Mouse (Mus musculus) embryonic facial prominence, embryonic 11.5 days (tissue): ENCODE data around the gene Chst8. TPM values are rescaled to one million over a fixed set of nuclear protein-coding genes. Genes with fewer than 3 reads are reported as not detected.

Source experiments
- ATAC-seq: fragments of 200-750 bp; cut with Nextera tagmentation; replicated peaks from 2 replicates; pipeline ENCODE4 v1.8.0; 2017; ENCODE audit warnings: low read depth; ENCODE audit not compliant: insufficient number of reproducible peaks, low FRiP score, low TSS enrichment
- DNase-seq: peaks from one replicate; pipeline ENCODE4 v3.0.0-alpha.2; 2015; ENCODE audit warnings: low spot score
- H3K27ac ChIP-seq: fragments of 300-500 bp; sonication (generic); replicated peaks from 2 replicates; pipeline ENCODE4 v1.5.1; 2014; ENCODE audit warnings: mild to moderate bottlenecking, low read depth, low read length, control low read depth
- H3K27me3 ChIP-seq: fragments of 300-500 bp; sonication (generic); 2 replicates; pipeline ENCODE4 v1.6.1; 2014; ENCODE audit warnings: mild to moderate bottlenecking, low read length, moderate library complexity, mixed read lengths; ENCODE audit not compliant: control insufficient read depth, insufficient read depth
- H3K36me3 ChIP-seq: fragments of 300-500 bp; sonication (generic); replicated peaks from 2 replicates; pipeline ENCODE4 v1.6.1; 2014; ENCODE audit warnings: low read depth, mild to moderate bottlenecking, low read length, moderate library complexity, mixed read lengths; ENCODE audit not compliant: control insufficient read depth, insufficient read depth
- H3K4me1 ChIP-seq: fragments of 300-500 bp; sonication (generic); 2 replicates; pipeline ENCODE4 v1.6.1; 2014; ENCODE audit warnings: low read length, mixed read lengths; ENCODE audit not compliant: control insufficient read depth, insufficient read depth
- H3K4me2 ChIP-seq: fragments of 300-500 bp; sonication (generic); 2 replicates; pipeline ENCODE4 v1.6.1; 2014; ENCODE audit warnings: low read depth, mild to moderate bottlenecking, control low read depth, low read length, moderate library complexity
- H3K4me3 ChIP-seq: fragments of 300-500 bp; sonication (generic); 2 replicates; pipeline ENCODE4 v1.5.1; 2014; ENCODE audit warnings: low read depth, low read length, control low read depth
- H3K9ac ChIP-seq: fragments of 300-500 bp; sonication (generic); replicated peaks from 2 replicates; pipeline ENCODE4 v1.6.1; 2014; ENCODE audit warnings: mild to moderate bottlenecking, control low read depth, low read length
- H3K9me3 ChIP-seq: fragments of 300-500 bp; sonication (generic); replicated peaks from 2 replicates; pipeline ENCODE4 v1.6.1; 2016; ENCODE audit warnings: mild to moderate bottlenecking, low read length, inconsistent platforms, mixed read lengths; ENCODE audit not compliant: control insufficient read depth
- WGBS: fragments of 180-500 bp; shearing (Covaris S2); extraction: QIAGEN DNeasy Blood & Tissue Kit; methylation state at CpG from one replicate; pipeline ENCODE4 v1.1.7; 2014; 5-methylcytosine and 5-hydroxymethylcytosine counted together
- polyA plus RNA-seq: library from polyadenylated mRNA; unstranded; fragments of >200 nt; fragmentation: Nextera tagmentation; extraction: Ambion mirVana; gene quantifications from 2 replicates; pipeline ENCODE4 v1.2.1, GENCODE M21; 2014

Chst8 gene
- polyA plus RNA-seq, 1 experiment from 2014 or later, result 7.6 TPM

GRCm38 (mm10) chr7:34838749-34839148 lies 26.2 kb upstream of the Chst8 start:
- Histone ChIP-seq H3K4me1 (no peaks in the 10 kb centered on the region), H3K36me3 (no peaks in the 10 kb centered on the region), H3K27me3 (no peaks in the 10 kb centered on the region), H3K9ac (no peak overlapping the region), H3K27ac (no peak overlapping the region), H3K4me2 (no peak overlapping the region), H3K4me3 (no peak overlapping the region), H3K9me3 (no peaks in the 10 kb centered on the region)
- no peak for ATAC-seq
- no peak for DNase-seq
- 91% methylated on average over 4 of the region's 4 CpGs for WGBS

- Histone ChIP-seq H3K4me2 (no peak overlapping the region), H3K4me1 (no peaks in the 10 kb centered on the region), H3K27ac (no peak overlapping the region), H3K27me3 (no peaks in the 10 kb centered on the region), H3K9me3 (no peaks in the 10 kb centered on the region), H3K9ac (no peak overlapping the region), H3K4me3 (no peak overlapping the region), H3K36me3 (no peaks in the 10 kb centered on the region)
- no peak for ATAC-seq
- DNase-seq, result no peak
- 90% methylated on average over 4 of the region's 4 CpGs for WGBS
Observed at GRCm38 (mm10) chr7:34838231-34838630, 25.7 kb upstream of the Chst8 start.

GRCm38 (mm10) chr7:34826255-34826909 lies 13.9 kb upstream of the Chst8 start:
- ATAC-seq (no peak), DNase-seq (no peak)
- no peak overlapping the region for H3K4me2 ChIP-seq
- H3K9me3 ChIP-seq, result no peaks in the 10 kb centered on the region
- 34% methylated on average over 3 of the region's 3 CpGs for WGBS
- H3K27ac ChIP-seq, result no peak overlapping the region
- H3K36me3 ChIP-seq, result no peaks in the 10 kb centered on the region
- no peaks in the 10 kb centered on the region for H3K4me1 ChIP-seq
- no peaks in the 10 kb centered on the region for H3K27me3 ChIP-seq
- H3K4me3 ChIP-seq, result no peak overlapping the region
- no peak overlapping the region for H3K9ac ChIP-seq

- Histone ChIP-seq H3K4me2 (no peak overlapping the region), H3K9ac (no peak overlapping the region), H3K4me3 (no peak overlapping the region), H3K27ac (no peak overlapping the region), H3K27me3 (no peaks in the 10 kb centered on the region), H3K4me1 (no peaks in the 10 kb centered on the region), H3K9me3 (no peaks in the 10 kb centered on the region), H3K36me3 (no peaks in the 10 kb centered on the region)
- 91% methylated on average over 9 of the region's 9 CpGs for WGBS
- ATAC-seq (no peak), DNase-seq (no peak)
Observed at GRCm38 (mm10) chr7:34821587-34821986, 9.1 kb upstream of the Chst8 start.

GRCm38 (mm10) chr7:34820554-34820953 lies 8.0 kb upstream of the Chst8 start:
- H3K9me3 ChIP-seq, result no peaks in the 10 kb centered on the region
- no peaks in the 10 kb centered on the region for H3K4me1 ChIP-seq
- no peak overlapping the region for H3K4me3 ChIP-seq
- ATAC-seq (peak; percentile 48; the same call in 1 of the 2 replicates), DNase-seq (peak; percentile 35)
- H3K27ac ChIP-seq, result no peak overlapping the region
- no peak overlapping the region for H3K4me2 ChIP-seq
- H3K27me3 ChIP-seq, result no peaks in the 10 kb centered on the region
- 22% methylated on average over 6 of the region's 6 CpGs for WGBS
- H3K36me3 ChIP-seq, result no peaks in the 10 kb centered on the region
- 0 out of 2 replicates have a peak overlapping the region, but pooled peaks have one; percentile 13 for H3K9ac ChIP-seq

- WGBS, result 88% methylated on average over 18 of the region's 18 CpGs
Observed at GRCm38 (mm10) chr7:34819796-34820195, 7.3 kb upstream of the Chst8 start.

GRCm38 (mm10) chr7:34818660-34819059 lies 6.1 kb upstream of the Chst8 start:
- Histone ChIP-seq H3K27me3 (no peaks in the 10 kb centered on the region; the same call in 1 of the 2 replicates), H3K4me3 (no peak overlapping the region), H3K27ac (no peak overlapping the region), H3K36me3 (no peaks in the 10 kb centered on the region), H3K4me2 (no peak overlapping the region), H3K4me1 (no peaks in the 10 kb centered on the region), H3K9me3 (no peaks in the 10 kb centered on the region), H3K9ac (no peak overlapping the region)
- 71% methylated on average over 5 of the region's 5 CpGs for WGBS
- DNase-seq, result no peak
- ATAC-seq, result no peak

More at GRCm38 (mm10) chr7:34819796-34820195, 7.3 kb upstream of the Chst8 start:
- Histone ChIP-seq H3K4me2 (no peak overlapping the region), H3K27me3 (no peaks in the 10 kb centered on the region), H3K4me3 (no peak overlapping the region), H3K36me3 (no peaks in the 10 kb centered on the region), H3K27ac (no peak overlapping the region), H3K9me3 (no peaks in the 10 kb centered on the region), H3K4me1 (no peaks in the 10 kb centered on the region), H3K9ac (no peak overlapping the region)
- DNase-seq, result no peak
- no peak for ATAC-seq

- Histone ChIP-seq H3K9ac (no peak overlapping the region), H3K9me3 (no peaks in the 10 kb centered on the region), H3K4me3 (no peak overlapping the region), H3K4me2 (no peak overlapping the region), H3K36me3 (no peaks in the 10 kb centered on the region), H3K27me3 (peaks cover 5% of the 10 kb centered on the region), H3K27ac (no peak overlapping the region), H3K4me1 (no peaks in the 10 kb centered on the region)
- ATAC-seq (no peak), DNase-seq (no peak)
- WGBS, result 85% methylated on average over 7 of the region's 7 CpGs
Observed at GRCm38 (mm10) chr7:34816981-34817380, 4.5 kb upstream of the Chst8 start.
